Mouse (Mus musculus) lung, postnatal 0 days (tissue): ENCODE measurements at regions not wholly inside any gene's neighbourhood (a gene's known extent, or its start where the extent isn't known, plus 50 kb on each side); places are given as distances from the start of the nearest gene placed in this dataset.

Source experiments
- ATAC-seq: fragments of 200-750 bp; cut with Nextera tagmentation; 2 replicates; pipeline ENCODE4 v1.8.0; 2017; ENCODE audit warnings: moderate library complexity
- DNase-seq: peaks from one replicate; pipeline ENCODE4 v3.0.0-alpha.2; 2016; ENCODE audit warnings: low spot score
- H3K27ac ChIP-seq: fragments of 300-500 bp; sonication (generic); 2 replicates; pipeline ENCODE4 v1.5.1; 2014; ENCODE audit warnings: antibody characterized with exemption, mild to moderate bottlenecking, low read length, mixed read lengths
- H3K27me3 ChIP-seq: fragments of 300-500 bp; sonication (generic); replicated peaks from 2 replicates; pipeline ENCODE4 v1.6.1; 2014; ENCODE audit warnings: low read length, mixed read lengths; ENCODE audit not compliant: insufficient read depth
- H3K36me3 ChIP-seq: fragments of 300-500 bp; sonication (generic); 2 replicates; pipeline ENCODE4 v1.6.1; 2014; ENCODE audit warnings: low read length, mixed read lengths; ENCODE audit not compliant: insufficient read depth
- H3K4me1 ChIP-seq: fragments of 300-500 bp; sonication (generic); 2 replicates; pipeline ENCODE4 v1.6.1; 2014; ENCODE audit warnings: antibody characterized with exemption, low read depth, low read length, mixed read lengths; ENCODE audit not compliant: insufficient read depth
- H3K4me2 ChIP-seq: fragments of 300-500 bp; sonication (generic); replicated peaks from 2 replicates; pipeline ENCODE4 v1.6.1; 2014; ENCODE audit warnings: low read depth, mild to moderate bottlenecking, low read length, moderate library complexity, mixed read lengths
- H3K4me3 ChIP-seq: fragments of 300-500 bp; sonication (generic); 2 replicates; pipeline ENCODE4 v1.5.1; 2014; ENCODE audit warnings: low read depth, low read length
- H3K9ac ChIP-seq: fragments of 300-500 bp; sonication (generic); replicated peaks from 2 replicates; pipeline ENCODE4 v1.6.1; 2014; ENCODE audit warnings: low read depth, mild to moderate bottlenecking
- H3K9me3 ChIP-seq: fragments of 300-500 bp; sonication (generic); 2 replicates; pipeline ENCODE4 v1.6.1; 2016; ENCODE audit warnings: low read length, mixed read lengths
- CTCF ChIP-seq: IDR thresholded peaks from 2 replicates; pipeline ENCODE4 v1.5.1; 2016; ENCODE audit warnings: antibody characterized with exemption, mild to moderate bottlenecking
- EP300 ChIP-seq: IDR thresholded peaks from 2 replicates; pipeline ENCODE4 v1.6.1; 2016; ENCODE audit warnings: antibody characterized with exemption, mild to moderate bottlenecking, control low read depth
- WGBS: fragments of 180-500 bp; shearing (Covaris S2); extraction: QIAGEN DNeasy Blood & Tissue Kit; methylation state at CpG from one replicate; pipeline ENCODE4 v1.1.7; 2014; 5-methylcytosine and 5-hydroxymethylcytosine counted together

DNA sequence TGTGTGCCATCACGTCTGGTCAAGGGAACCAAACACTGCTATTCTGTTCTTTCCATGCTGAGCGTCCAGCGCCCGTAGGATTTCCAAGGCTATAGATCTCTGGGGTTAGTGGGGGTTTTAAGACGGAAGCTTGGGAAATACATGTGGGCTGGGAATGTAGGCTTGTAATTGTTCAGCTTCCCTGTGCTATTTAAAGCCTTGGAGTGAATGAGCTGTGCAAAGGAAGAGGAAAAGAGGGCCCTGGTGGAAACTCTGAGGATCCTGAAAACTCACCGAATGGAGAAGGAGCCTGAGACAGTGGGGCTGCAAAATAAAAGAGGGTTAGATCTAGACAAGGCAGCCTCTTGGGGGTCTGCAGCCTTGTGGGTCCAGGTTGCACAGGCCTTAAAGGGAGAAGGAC is 1124.2 kb upstream of the Gulo start:
- no peaks in the 10 kb centered on the region for H3K9me3 ChIP-seq
- no peak overlapping the region for H3K4me3 ChIP-seq
- ATAC-seq (no peak), DNase-seq (no peak)
- H3K36me3 ChIP-seq = no peaks in the 10 kb centered on the region
- 0 out of 2 replicates have a peak overlapping the region, but pooled peaks have one; percentile 7 for H3K27ac ChIP-seq
- H3K9ac ChIP-seq = no peak overlapping the region
- 69% methylated on average over 6 of the region's 6 CpGs for WGBS
- H3K4me2 ChIP-seq = no peak overlapping the region
- no peak for TF ChIP-seq EP300
- TF ChIP-seq CTCF = no peak
- H3K27me3 ChIP-seq = no peaks in the 10 kb centered on the region
- peaks cover 6% of the 10 kb centered on the region; the same call in 1 of the 2 replicates for H3K4me1 ChIP-seq

DNA sequence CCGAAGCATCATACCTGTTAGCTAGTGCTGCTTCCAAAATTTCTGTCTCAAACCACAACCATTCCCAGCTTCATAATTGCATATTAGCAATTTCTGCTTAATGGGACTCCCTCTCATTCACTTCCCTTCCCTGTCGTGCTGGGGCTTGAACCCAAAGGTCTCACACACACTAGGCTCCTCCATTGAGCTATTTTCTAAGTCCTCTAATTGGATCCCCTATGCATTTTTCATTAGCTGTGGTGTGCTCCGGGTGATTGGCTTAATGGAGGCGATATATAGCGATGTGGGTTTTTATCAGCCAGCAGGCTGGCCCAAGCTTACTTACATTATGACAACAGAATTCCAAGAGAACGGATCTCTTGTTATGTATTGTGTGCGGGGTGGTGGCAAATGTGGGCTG is 1118.1 kb upstream of the Gulo start:
- H3K9me3 ChIP-seq = no peaks in the 10 kb centered on the region
- H3K4me2 ChIP-seq = no peak overlapping the region
- no peak overlapping the region for H3K9ac ChIP-seq
- DNase-seq = no peak
- no peaks in the 10 kb centered on the region for H3K36me3 ChIP-seq
- H3K4me3 ChIP-seq = no peak overlapping the region
- H3K27ac ChIP-seq = no peak overlapping the region
- ATAC-seq = no peak
- no peaks in the 10 kb centered on the region for H3K27me3 ChIP-seq
- no peaks in the 10 kb centered on the region for H3K4me1 ChIP-seq
- TF ChIP-seq CTCF (no peak), EP300 (no peak)
- WGBS = 89% methylated on average over 7 of the region's 7 CpGs

GRCm38 (mm10) chr14:67126254-67126653 is 1117.2 kb upstream of the Gulo start:
- no peaks in the 10 kb centered on the region for H3K4me1 ChIP-seq
- no peak for ATAC-seq
- TF ChIP-seq CTCF = no peak
- H3K9me3 ChIP-seq = no peaks in the 10 kb centered on the region
- 44% methylated on average over 6 of the region's 6 CpGs for WGBS
- no peaks in the 10 kb centered on the region for H3K36me3 ChIP-seq
- no peaks in the 10 kb centered on the region for H3K27me3 ChIP-seq
- no peak overlapping the region for H3K27ac ChIP-seq
- no peak overlapping the region for H3K9ac ChIP-seq
- H3K4me2 ChIP-seq = no peak overlapping the region
- no peak overlapping the region for H3K4me3 ChIP-seq
- DNase-seq = no peak

- Histone ChIP-seq H3K4me3 (no peak overlapping the region), H3K36me3 (no peaks in the 10 kb centered on the region), H3K4me1 (no peaks in the 10 kb centered on the region), H3K27ac (no peak overlapping the region), H3K27me3 (no peaks in the 10 kb centered on the region), H3K9me3 (no peaks in the 10 kb centered on the region), H3K4me2 (no peak overlapping the region), H3K9ac (no peak overlapping the region)
- no peak for TF ChIP-seq EP300
- TF ChIP-seq CTCF = no peak
- WGBS = 72% methylated on average over 7 of the region's 7 CpGs
- DNase-seq (no peak), ATAC-seq (no peak)
Observed at GRCm38 (mm10) chr14:67123300-67123699, 1114.3 kb upstream of the Gulo start.
